In genomic region chr4:46593472-46593871, GRCm38 (mm10) we compare ENCODE assay signal across 21 mouse cellular contexts. TPM values are rescaled to one million over a fixed set of nuclear protein-coding genes. Genes with fewer than 3 reads are reported as not detected.
DNase-seq lines count a peak whose midpoint lies in the region; ATAC-seq lines count a peak whose summit lies in the region.
"Had no signal": no experiment of that assay in that cellular context is flagged by ENCODE, and none has a peak within 500 bp of the region (broad histone marks: within the 10 kb centered on the region; RNA-seq: fewer than 3 reads in every experiment).

No protein-coding gene starts in this region.

- H3K4me3 ChIP-seq in hindbrain, embryonic 12.5 days: no peak overlapping the region
- no peak overlapping the region for H3K4me3 ChIP-seq in hindbrain, embryonic 10.5 days
- H3K4me3 ChIP-seq: heart, embryonic 12.5 days; hindbrain, embryonic 13.5 days; layer of hippocampus, adult 2 months; midbrain, embryonic 12.5 days had no signal

- peaks cover 18% of the 10 kb centered on the region for H3K27me3 ChIP-seq in hindbrain, embryonic 12.5 days
- H3K27me3 ChIP-seq in hindbrain, embryonic 10.5 days (ENCODE audit: insufficient read depth, poor library complexity, severe bottlenecking): peaks cover 24% of the 10 kb centered on the region
- H3K27me3 ChIP-seq: Patski had no signal

- H3K27ac ChIP-seq in hindbrain, embryonic 12.5 days: no peak overlapping the region
- no peak overlapping the region for H3K27ac ChIP-seq in hindbrain, embryonic 10.5 days
- H3K27ac ChIP-seq: hindbrain, embryonic 13.5 days; layer of hippocampus, adult 2 months; midbrain, embryonic 12.5 days had no signal

- H3K4me2 ChIP-seq in hindbrain, embryonic 12.5 days (replicated peaks): no peak overlapping the region
- H3K4me2 ChIP-seq: heart, embryonic 12.5 days; hindbrain, embryonic 13.5 days; midbrain, embryonic 12.5 days had no signal

- H3K36me3 ChIP-seq in hindbrain, embryonic 12.5 days: no peaks in the 10 kb centered on the region
- no peaks in the 10 kb centered on the region for H3K36me3 ChIP-seq in hindbrain, embryonic 10.5 days
- H3K36me3 ChIP-seq: heart, embryonic 12.5 days; hindbrain, embryonic 13.5 days; midbrain, embryonic 12.5 days had no signal

- 50% methylated on average over 6 of the region's 6 CpGs for whole genome bisulfite sequencing in hindbrain, embryonic 12.5 days
- WGBS in hindbrain, embryonic 10.5 days: 47% methylated on average over 6 of the region's 6 CpGs

- no peaks in the 10 kb centered on the region for H3K9me3 ChIP-seq in hindbrain, embryonic 12.5 days (replicated peaks)
- no peaks in the 10 kb centered on the region for H3K9me3 ChIP-seq in hindbrain, embryonic 10.5 days
- H3K9me3 ChIP-seq: heart, embryonic 12.5 days; hindbrain, embryonic 13.5 days; midbrain, embryonic 12.5 days had no signal

- no peak overlapping the region for H3K9ac ChIP-seq in hindbrain, embryonic 12.5 days
- H3K9ac ChIP-seq: heart, embryonic 12.5 days; hindbrain, embryonic 13.5 days; midbrain, embryonic 12.5 days had no signal

- peak; percentile 16 for DNase-seq in cerebellum, adult 9-11 months
- no peak for DNase-seq in hindbrain, embryonic 10.5 days (ENCODE audit: low spot score)
- DNase-seq in urinary bladder, adult 2 months (ENCODE audit: low spot score): peak; percentile 11
- DNase-seq in urinary bladder, postnatal 25 days (ENCODE audit: low spot score): no peak
- DNase-seq in layer of hippocampus, postnatal 14 days (ENCODE audit: low spot score in 2 of 2): no peak
- DNase-seq: adrenal gland, postnatal 36 days; cerebellum, adult 11 months; kidney, adult 9 months; kidney, postnatal 14 days; layer of hippocampus, postnatal 36 days; lung, postnatal 14 days had no signal

- no peaks in the 10 kb centered on the region for H3K4me1 ChIP-seq in hindbrain, embryonic 12.5 days
- peaks cover 17% of the 10 kb centered on the region; the same call in 1 of the 2 replicates for H3K4me1 ChIP-seq in hindbrain, embryonic 10.5 days (replicated peaks)
- H3K4me1 ChIP-seq: midbrain, embryonic 12.5 days had no signal

- ATAC-seq in cerebellum, adult (ENCODE audit: insufficient number of reproducible peaks, low FRiP score, low TSS enrichment): no peak
- ATAC-seq in hindbrain, embryonic 12.5 days (ENCODE audit: low FRiP score): peak; percentile 51; the same call in 1 of the 2 replicates
- ATAC-seq: CD4-positive, CD25-positive, alpha-beta regulatory T cell, adult 4 months; forebrain, embryonic 14.5 days; inflammation-experienced regulatory T-cells, adult 6 months; Patski had no signal

RNA-seq across cellular contexts. Expression of gene Coro2a, which starts 8.5 kb away (rescaled TPM):
- polyA plus RNA-seq in hindbrain, embryonic 12.5 days (2016; fragmentation: Nextera tagmentation; extraction: Ambion mirVana): 7.0 and 7.4 TPM in 2 replicates
- polyA plus RNA-seq in hindbrain, embryonic 10.5 days (2016; fragmentation: Nextera tagmentation; extraction: Ambion mirVana): 5.9 and 10.8 TPM in 2 replicates
- polyA plus RNA-seq in urinary bladder, adult 2 months (2012; rRNA removed): 6.4 and 7.0 TPM in 2 replicates
- total RNA-seq in layer of hippocampus, postnatal 14 days (2021): 10 to 100 TPM; 27.9 to 30.5 TPM

RNA-seq across cellular contexts. Expression of gene Tbc1d2, which starts 56.5 kb away (rescaled TPM):
- polyA plus RNA-seq in hindbrain, embryonic 12.5 days (2016; fragmentation: Nextera tagmentation; extraction: Ambion mirVana): 1.4 and 1.5 TPM in 2 replicates
- polyA plus RNA-seq in hindbrain, embryonic 10.5 days (2016; fragmentation: Nextera tagmentation; extraction: Ambion mirVana): 1.2 and 2.0 TPM in 2 replicates
- polyA plus RNA-seq in urinary bladder, adult 2 months (2012; rRNA removed): 18.6 and 24.0 TPM in 2 replicates
- 1 to 10 TPM; 2.8 to 4.1 TPM for total RNA-seq in layer of hippocampus, postnatal 14 days (2021)

RNA-seq across cellular contexts. Expression of gene Trim14, which starts 57.5 kb away (rescaled TPM):
- polyA plus RNA-seq in hindbrain, embryonic 12.5 days (2016; fragmentation: Nextera tagmentation; extraction: Ambion mirVana): 0.95 and 1.7 TPM in 2 replicates
- polyA plus RNA-seq in hindbrain, embryonic 10.5 days (2016; fragmentation: Nextera tagmentation; extraction: Ambion mirVana): 0.94 and 1.2 TPM in 2 replicates
- polyA plus RNA-seq in urinary bladder, adult 2 months (2012; rRNA removed): 5.0 and 5.7 TPM in 2 replicates
- 1 to 10 TPM in 1 of 2 experiments, under 1 TPM in 1; 0.69 to 1.5 TPM for total RNA-seq in layer of hippocampus, postnatal 14 days (2021)

Comparison
In these comparisons a context has a peak if more than half of its experiments do, and no peak if none do; other contexts are left out.
1. DNase-seq: peak in cerebellum, adult 9-11 months (single experiment) and urinary bladder, adult 2 months (single experiment); none in hindbrain, embryonic 10.5 days (single experiment), urinary bladder, postnatal 25 days (single experiment) and layer of hippocampus, postnatal 14 days (0 of 2).